ENCODE assay signal across 8 mouse cellular contexts in genomic region chr6:31563235-31564181, GRCm38 (mm10). TPM values are rescaled to one million over a fixed set of nuclear protein-coding genes. Genes with fewer than 3 reads are reported as not detected.
A peak's percentile ranks its signal among the peaks of the same experiment; 100 is the strongest.
DNase-seq lines count a peak whose midpoint lies in the region; ATAC-seq and TF ChIP-seq lines count a peak whose summit lies in the region.

Gene Podxl, minus strand, starts transcription at chr6:31563981.

- no peak for TF ChIP-seq CTCF in brain, embryonic 14.5 days (IDR thresholded peaks at IDR 0.05; ENCODE audit: borderline replicate concordance, extremely low read depth, insufficient read depth, insufficient read length)
- TF ChIP-seq CTCF in layer of hippocampus, adult 2 months (conservative IDR thresholded peaks at IDR 0.05): no peak
- no peak for TF ChIP-seq CTCF in thymus, adult 2 months (IDR thresholded peaks at IDR 0.05; ENCODE audit: borderline replicate concordance, control insufficient read depth, extremely low read depth, insufficient read depth, low read length, poor library complexity)

- peak; percentile 94 for DNase-seq in brain, embryonic 14.5 days (ENCODE audit: low read depth)
- peak; percentile 86 for DNase-seq in forebrain, embryonic 14.5 days (ENCODE audit: low spot score)
- peak; percentile 81 to 82 for DNase-seq in heart, postnatal 36 days
- peak; percentile 32 to 58 for DNase-seq in layer of hippocampus, adult 2 months (ENCODE audit: low spot score in 2 of 2)
- DNase-seq in ovary, postnatal 10 days (ENCODE audit: low spot score): peak; percentile 50
- peak; percentile 60 for DNase-seq in thymus, adult 2 months

- H3K9ac ChIP-seq in forebrain, embryonic 14.5 days (ENCODE audit: low read length): peak within 1 kb of the TSS; percentile 84
- peak within 1 kb of the TSS; percentile 71 for H3K9ac ChIP-seq in lung, embryonic 15.5 days

- H3K36me3 ChIP-seq in forebrain, embryonic 14.5 days (ENCODE audit: control insufficient read depth, insufficient read depth, low read length): no peaks in the 10 kb centered on the region
- H3K36me3 ChIP-seq in lung, embryonic 15.5 days: no peaks in the 10 kb centered on the region
- no peaks in the 10 kb centered on the region for H3K36me3 ChIP-seq in thymus, adult 2 months (ENCODE audit: control insufficient read depth, insufficient read depth, low read length)

- H3K27me3 ChIP-seq in forebrain, embryonic 14.5 days (replicated peaks; ENCODE audit: control insufficient read depth, insufficient read depth, low read length): no peaks in the 10 kb centered on the region
- peaks cover 39% of the 10 kb centered on the region for H3K27me3 ChIP-seq in lung, embryonic 15.5 days
- H3K27me3 ChIP-seq in thymus, adult 2 months (ENCODE audit: control insufficient read depth, insufficient read depth, low read length): peaks cover 22% of the 10 kb centered on the region

- peak; percentile 69 for ATAC-seq in CD4-positive, CD25-positive, alpha-beta regulatory T cell, adult 4 months
- peak; percentile 92 for ATAC-seq in forebrain, embryonic 14.5 days
- ATAC-seq in lung, embryonic 15.5 days (ENCODE audit: borderline replicate concordance, extremely low read depth, low FRiP score, low TSS enrichment): peak; percentile 83

- H3K4me1 ChIP-seq in forebrain, embryonic 14.5 days (ENCODE audit: control insufficient read depth, insufficient read depth, low read length): peaks cover 24% of the 10 kb centered on the region
- peaks cover 30% of the 10 kb centered on the region for H3K4me1 ChIP-seq in lung, embryonic 15.5 days
- peaks cover 10% of the 10 kb centered on the region for H3K4me1 ChIP-seq in thymus, adult 2 months (replicated peaks; ENCODE audit: control insufficient read depth, insufficient read depth, low read length)

- peak within 1 kb of the TSS; percentile 76 for H3K4me3 ChIP-seq in forebrain, embryonic 14.5 days (ENCODE audit: low read depth, low read length)
- H3K4me3 ChIP-seq in layer of hippocampus, adult 2 months: peak within 1 kb of the TSS; percentile 66
- H3K4me3 ChIP-seq in lung, embryonic 15.5 days: peak within 1 kb of the TSS; percentile 75
- H3K4me3 ChIP-seq in thymus, adult 2 months (ENCODE audit: control insufficient read depth, insufficient read depth, low read length): peak within 1 kb of the TSS; percentile 52

- peak within 1 kb of the TSS; percentile 96 for H3K4me2 ChIP-seq in forebrain, embryonic 14.5 days (ENCODE audit: low read length)
- peak within 1 kb of the TSS; percentile 86 for H3K4me2 ChIP-seq in lung, embryonic 15.5 days

- WGBS in forebrain, embryonic 14.5 days: under 1% methylated on average over 73 of the region's 91 CpGs
- WGBS in lung, embryonic 15.5 days: under 1% methylated on average over 52 of the region's 91 CpGs
- WGBS in thymus, adult 2 months: 2% methylated on average over 75 of the region's 91 CpGs

- H3K27ac ChIP-seq in forebrain, embryonic 14.5 days (ENCODE audit: low read depth, low read length): peak within 1 kb of the TSS; percentile 60
- H3K27ac ChIP-seq in layer of hippocampus, adult 2 months: peak within 1 kb of the TSS; percentile 83
- H3K27ac ChIP-seq in lung, embryonic 15.5 days: peak within 1 kb of the TSS; percentile 71
- no peak within 1 kb of the TSS for H3K27ac ChIP-seq in thymus, adult 2 months (ENCODE audit: control insufficient read depth, insufficient read depth, low read length)

- H3K9me3 ChIP-seq in forebrain, embryonic 14.5 days (replicated peaks; ENCODE audit: control insufficient read depth, low read length): no peaks in the 10 kb centered on the region
- no peaks in the 10 kb centered on the region for H3K9me3 ChIP-seq in lung, embryonic 15.5 days

- intact Hi-C loops in heart, postnatal 36 days (cut with DNase I): loop anchor here (2.0 to 5.0 kb wide), 4 partner anchors 19 to 74 kb away; no protein-coding TSS in a partner anchor

- TF ChIP-seq POLR2A in brain, embryonic 14.5 days (IDR thresholded peaks at IDR 0.05; ENCODE audit: borderline replicate concordance, extremely low read depth, insufficient read depth, insufficient read length, poor library complexity, severe bottlenecking): peak; percentile 53; the same call in 1 of the 2 replicates
- TF ChIP-seq POLR2A in thymus, adult 2 months (IDR thresholded peaks at IDR 0.05; ENCODE audit: control insufficient read depth, extremely low read depth, insufficient read depth, low read length, poor library complexity): no peak

RNA-seq across cellular contexts. Expression of gene Podxl, which starts in this region (rescaled TPM):
- polyA plus RNA-seq in CD4-positive, CD25-positive, alpha-beta regulatory T cell, adult 4 months (2017; shearing (Covaris generic)): not detected
- 16.6 and 24.5 TPM in 2 replicates for polyA plus RNA-seq in brain, embryonic 14.5 days (2012; rRNA removed)
- polyA plus RNA-seq in forebrain, embryonic 14.5 days (2014; fragmentation: Nextera tagmentation; extraction: Ambion mirVana): 9.3 and 10.7 TPM in 2 replicates
- 10 to 100 TPM; 71.9 to 90.8 TPM for total RNA-seq in heart, postnatal 36 days (2021)
- total RNA-seq in layer of hippocampus, adult 2 months (2021): 10 to 100 TPM; 16.8 to 18.9 TPM
- 33.6 and 37.0 TPM in 2 replicates for polyA plus RNA-seq in lung, embryonic 15.5 days (2015; fragmentation: Nextera tagmentation; extraction: Ambion mirVana)
- polyA plus RNA-seq in thymus, adult 2 months (2012; rRNA removed): 6.3 and 6.6 TPM in 2 replicates

Comparison
In these comparisons a context has a peak if more than half of its experiments do, and no peak if none do; other contexts are left out.
1. Peak in ATAC-seq in CD4-positive, CD25-positive, alpha-beta regulatory T cell, adult 4 months; RNA of the gene not detected or under 1 TPM.